In the genomic region with DNA sequence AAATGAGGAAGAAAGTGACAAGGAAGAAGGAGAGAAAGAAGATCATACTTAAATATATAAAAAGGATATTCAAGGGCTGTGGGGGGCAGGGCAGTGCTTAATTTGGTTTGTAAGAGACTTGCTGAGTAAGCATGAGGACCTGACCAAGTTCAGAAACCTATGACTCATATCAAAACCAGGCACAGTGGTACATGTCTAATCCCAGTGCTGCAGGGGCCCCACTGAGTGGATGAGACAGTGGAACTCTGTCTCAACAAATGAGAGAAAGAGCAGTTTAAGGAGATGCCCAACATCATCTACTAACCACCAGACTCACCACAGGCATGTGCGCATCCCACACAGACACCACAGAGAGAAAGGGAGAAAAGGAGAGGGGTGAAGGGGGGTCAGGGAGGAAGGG, we compare ENCODE assay signal across 30 mouse cellular contexts. TPM values are rescaled to one million over a fixed set of nuclear protein-coding genes. Genes with fewer than 3 reads are reported as not detected.
"Had no signal": no experiment of that assay in that cellular context is flagged by ENCODE, and none has a peak within 500 bp of the region (broad histone marks: within the 10 kb centered on the region; RNA-seq: fewer than 3 reads in every experiment).

No protein-coding gene starts in this region.

- H3K4me1 ChIP-seq: limb, embryonic 13.5 days; liver, embryonic 12.5 days; liver, embryonic 15.5 days; lung, embryonic 15.5 days; midbrain, embryonic 13.5 days; stomach, embryonic 15.5 days had no signal

- H3K27ac ChIP-seq: kidney, postnatal 0 days; layer of hippocampus, adult 2 months; limb, embryonic 10.5 days; limb, embryonic 13.5 days; liver, embryonic 12.5 days; liver, embryonic 15.5 days; lung, embryonic 15.5 days; midbrain, embryonic 13.5 days; stomach, embryonic 15.5 days had no signal

- H3K4me3 ChIP-seq: layer of hippocampus, adult 2 months; limb, embryonic 10.5 days; limb, embryonic 13.5 days; liver, embryonic 12.5 days; liver, embryonic 15.5 days; lung, embryonic 15.5 days; midbrain, embryonic 13.5 days; myocyte; stomach, embryonic 15.5 days had no signal

- H3K9ac ChIP-seq: limb, embryonic 13.5 days; liver, embryonic 12.5 days; liver, embryonic 15.5 days; lung, embryonic 15.5 days; midbrain, embryonic 13.5 days; stomach, embryonic 15.5 days had no signal

- H3K27me3 ChIP-seq: limb, embryonic 13.5 days; liver, embryonic 12.5 days; liver, embryonic 15.5 days; lung, embryonic 15.5 days; midbrain, embryonic 13.5 days; stomach, embryonic 15.5 days had no signal

- H3K4me2 ChIP-seq: limb, embryonic 13.5 days; liver, embryonic 12.5 days; liver, embryonic 15.5 days; lung, embryonic 15.5 days; midbrain, embryonic 13.5 days; stomach, embryonic 15.5 days had no signal

- DNase-seq: kidney, postnatal 25 days; layer of hippocampus, adult 9-11 months; liver; lung, adult 18-20 months; lung, postnatal 10 days; lung, postnatal 4 days; right cerebral cortex, adult 18-20 months; right cerebral cortex, postnatal 14 days; right cerebral cortex, postnatal 4 days; spleen, adult 18-20 months; thymus, postnatal 25 days had no signal

- H3K9me3 ChIP-seq: limb, embryonic 10.5 days; limb, embryonic 13.5 days; liver, embryonic 12.5 days; liver, embryonic 15.5 days; lung, embryonic 15.5 days; midbrain, embryonic 13.5 days; stomach, embryonic 15.5 days had no signal

- ATAC-seq: liver, embryonic 12.5 days; midbrain, embryonic 13.5 days; midbrain, embryonic 16.5 days had no signal

- H3K36me3 ChIP-seq: limb, embryonic 10.5 days; limb, embryonic 13.5 days; liver, embryonic 12.5 days; liver, embryonic 15.5 days; lung, embryonic 15.5 days; midbrain, embryonic 13.5 days; stomach, embryonic 15.5 days had no signal

RNA-seq across cellular contexts. Expression of a gene that starts 36.3 kb away (rescaled TPM):
- total RNA-seq: megakaryocyte progenitor cell, adult 5-6 weeks; megakaryocyte-erythroid progenitor cell, adult 5-6 weeks; monocyte, adult 5-6 weeks had no signal
- polyA plus RNA-seq: kidney, embryonic 14.5 days; kidney, postnatal 0 days; large intestine, adult 2 months; liver, embryonic 12.5 days; liver, embryonic 15.5 days; lung, embryonic 15.5 days; myocyte; neural tube, embryonic 11.5 days; neural tube, embryonic 14.5 days; thymus, postnatal 0 days had no signal

RNA-seq across cellular contexts. Expression of a gene that starts 55.0 kb away (rescaled TPM):
- total RNA-seq: megakaryocyte progenitor cell, adult 5-6 weeks; megakaryocyte-erythroid progenitor cell, adult 5-6 weeks; monocyte, adult 5-6 weeks had no signal
- polyA plus RNA-seq: liver, embryonic 12.5 days; liver, embryonic 15.5 days; myocyte; neural tube, embryonic 14.5 days had no signal
